Mouse (Mus musculus) kidney, postnatal 0 days (tissue): ENCODE data around the gene Olfr1342. TPM values are rescaled to one million over a fixed set of nuclear protein-coding genes. Genes with fewer than 3 reads are reported as not detected.

Experiments
- ATAC-seq: fragments of 200-750 bp; cut with Nextera tagmentation; replicated peaks from 2 replicates; pipeline ENCODE4 v1.8.0; 2017; ENCODE audit warnings: low read depth, moderate number of reproducible peaks, moderate TSS enrichment, moderate library complexity; ENCODE audit not compliant: low FRiP score
- DNase-seq: peaks from one replicate; pipeline ENCODE4 v3.0.0-alpha.2; 2016; ENCODE audit warnings: low spot score
- H3K27ac ChIP-seq: fragments of 300-500 bp; sonication (generic); 2 replicates; pipeline ENCODE4 v1.5.1; 2014; ENCODE audit warnings: mild to moderate bottlenecking
- H3K27me3 ChIP-seq: fragments of 300-500 bp; sonication (generic); 2 replicates; pipeline ENCODE4 v1.6.1; 2014; ENCODE audit warnings: low read length, mixed read lengths; ENCODE audit not compliant: insufficient read depth
- H3K36me3 ChIP-seq: fragments of 300-500 bp; sonication (generic); 2 replicates; pipeline ENCODE4 v1.6.1; 2014; ENCODE audit warnings: low read length, mixed read lengths; ENCODE audit not compliant: insufficient read depth
- H3K4me1 ChIP-seq: fragments of 300-500 bp; sonication (generic); replicated peaks from 2 replicates; pipeline ENCODE4 v1.6.1; 2014; ENCODE audit warnings: antibody characterized with exemption, low read length, mixed read lengths; ENCODE audit not compliant: insufficient read depth
- H3K4me2 ChIP-seq: fragments of 300-500 bp; sonication (generic); 2 replicates; pipeline ENCODE4 v1.6.1; 2014; ENCODE audit warnings: mild to moderate bottlenecking, low read length, moderate library complexity, mixed read lengths
- H3K4me3 ChIP-seq: fragments of 300-500 bp; sonication (generic); replicated peaks from 2 replicates; pipeline ENCODE4 v1.5.1; 2014; ENCODE audit warnings: low read depth, low read length
- H3K9ac ChIP-seq: fragments of 300-500 bp; sonication (generic); 2 replicates; pipeline ENCODE4 v1.6.1; 2014; ENCODE audit warnings: low read depth, low read length
- H3K9me3 ChIP-seq: fragments of 300-500 bp; sonication (generic); replicated peaks from 2 replicates; pipeline ENCODE4 v1.6.1; 2016; ENCODE audit warnings: low read length, inconsistent platforms, mixed read lengths
- CTCF ChIP-seq: IDR thresholded peaks from 2 replicates; pipeline ENCODE4 v1.5.1; 2016; ENCODE audit warnings: antibody characterized with exemption, low read depth, mild to moderate bottlenecking, moderate library complexity
- WGBS: fragments of 180-500 bp; shearing (Covaris S2); extraction: QIAGEN DNeasy Blood & Tissue Kit; methylation state at CpG from one replicate; pipeline ENCODE4 v1.1.7; 2014; 5-methylcytosine and 5-hydroxymethylcytosine counted together
- polyA plus RNA-seq: library from polyadenylated mRNA; unstranded; fragments of >200 nt; fragmentation: Nextera tagmentation; extraction: Ambion mirVana; gene quantifications from 2 replicates; pipeline ENCODE4 v1.2.1, GENCODE M21; 2015

Gene Olfr1342
- 0.03 and 0.13 TPM in 2 replicates for polyA plus RNA-seq

DNA sequence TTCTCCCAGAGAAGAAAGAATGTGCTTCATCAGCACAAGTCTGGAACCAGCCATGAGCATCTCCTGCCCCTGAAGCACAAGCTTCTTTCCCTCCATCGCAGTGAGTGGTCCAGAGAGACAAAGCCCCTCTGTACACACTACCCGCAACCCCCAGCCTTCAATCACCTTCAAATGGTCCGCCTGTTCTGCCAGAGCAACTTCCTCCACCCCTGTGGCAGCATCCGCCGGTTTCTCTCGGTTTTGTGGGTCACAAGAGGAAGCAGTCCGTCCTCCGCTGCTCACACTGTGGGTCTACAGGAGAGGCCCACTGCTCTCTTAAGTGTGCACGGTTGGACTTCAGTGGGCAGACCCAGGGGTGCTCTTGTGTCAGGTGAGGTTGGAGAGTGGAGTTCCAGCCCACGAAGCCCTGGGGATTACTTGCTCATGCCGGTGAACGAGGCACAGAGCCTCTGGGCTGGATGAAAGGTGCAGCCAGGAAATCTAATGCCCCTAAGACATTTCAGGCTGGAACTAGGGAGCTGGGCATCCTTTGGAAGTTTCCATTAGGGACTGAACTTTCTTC is at the start of gene Olfr1342:
Olfr1342 (minus strand) TSS at position 345 of the 562 bp plus-strand sequence.
- Histone ChIP-seq H3K36me3 (no peaks in the 10 kb centered on the region), H3K9ac (no peak within 1 kb of the TSS), H3K4me3 (no peak within 1 kb of the TSS), H3K4me1 (no peaks in the 10 kb centered on the region), H3K27ac (no peak within 1 kb of the TSS), H3K4me2 (no peak within 1 kb of the TSS), H3K9me3 (no peaks in the 10 kb centered on the region), H3K27me3 (no peaks in the 10 kb centered on the region)
- no peak; the same call in 1 of the 2 replicates for ATAC-seq
- peak; percentile 0 for DNase-seq
- WGBS, result 32% methylated on average over 12 of the region's 12 CpGs
- TF ChIP-seq CTCF, result no peak

DNA sequence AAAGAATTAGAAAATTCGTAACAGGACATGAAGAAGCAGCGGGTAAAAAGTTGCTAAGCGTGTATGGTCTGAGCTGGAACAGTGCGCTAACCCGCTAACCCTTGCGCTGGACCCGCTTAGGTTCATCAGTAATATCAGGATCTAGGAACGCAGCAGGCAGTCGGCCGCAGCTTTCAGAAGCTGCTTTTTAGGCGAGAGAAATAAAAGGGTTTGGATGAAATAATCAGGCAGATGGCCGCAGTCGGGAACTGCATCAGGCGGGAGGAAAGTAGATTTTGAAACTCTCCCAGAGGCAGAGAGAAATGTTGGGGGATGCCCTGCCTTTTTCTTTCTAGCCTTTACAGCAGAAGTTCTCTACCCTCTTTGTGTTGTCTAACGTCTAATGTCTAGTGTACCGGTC is 49.3 kb upstream of the Olfr1342 start:
- Histone ChIP-seq H3K4me2 (no peak overlapping the region), H3K4me3 (no peak overlapping the region), H3K4me1 (no peaks in the 10 kb centered on the region), H3K36me3 (no peaks in the 10 kb centered on the region), H3K27me3 (no peaks in the 10 kb centered on the region; the same call in 1 of the 2 replicates), H3K9ac (no peak overlapping the region), H3K27ac (no peak overlapping the region), H3K9me3 (no peaks in the 10 kb centered on the region)
- ATAC-seq, result no peak
- TF ChIP-seq CTCF, result no peak
- WGBS, result 10% methylated on average over 16 of the region's 16 CpGs
- no peak for DNase-seq

DNA sequence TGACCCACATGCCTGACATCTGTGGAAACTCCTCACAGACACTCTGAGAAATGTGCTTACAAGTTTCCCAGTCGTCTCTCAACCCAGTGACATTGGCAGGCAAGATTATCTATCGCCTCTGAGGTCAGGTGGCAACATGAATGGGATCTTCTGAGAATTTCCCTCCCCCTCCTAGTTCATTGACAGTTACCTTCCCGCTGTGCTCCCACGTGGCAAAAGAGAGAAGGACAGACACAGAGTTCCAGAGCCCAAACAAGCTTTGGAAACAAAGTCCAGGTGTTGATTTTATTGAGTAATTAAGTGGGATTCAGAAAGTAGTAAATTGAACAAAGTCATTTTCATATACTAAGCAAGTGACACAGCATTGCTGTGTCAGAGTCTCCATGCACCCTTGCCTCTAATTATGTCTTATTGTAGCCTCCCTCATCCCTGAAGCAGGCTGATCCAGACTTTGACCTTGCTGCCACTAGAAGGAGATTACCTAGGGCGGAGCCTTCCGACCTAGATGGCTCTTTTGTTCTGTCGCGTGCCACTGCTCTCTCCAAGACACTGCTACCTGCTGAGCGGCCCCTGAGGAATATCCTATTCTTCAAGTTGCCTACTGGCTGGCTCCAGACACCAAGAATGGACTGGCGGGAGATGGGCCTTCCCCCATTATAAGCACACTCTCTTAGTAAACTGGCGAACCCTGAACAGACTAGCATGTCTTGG is 48.6 kb upstream of the Olfr1342 start:
- ATAC-seq, result no peak
- no peak for TF ChIP-seq CTCF
- Histone ChIP-seq H3K4me3 (no peak overlapping the region), H3K27ac (no peak overlapping the region), H3K4me1 (no peaks in the 10 kb centered on the region), H3K27me3 (no peaks in the 10 kb centered on the region; the same call in 1 of the 2 replicates), H3K9me3 (no peaks in the 10 kb centered on the region), H3K36me3 (no peaks in the 10 kb centered on the region), H3K9ac (no peak overlapping the region), H3K4me2 (no peak overlapping the region)
- 8% methylated on average over 11 of the region's 11 CpGs for WGBS
- DNase-seq, result no peak

DNA sequence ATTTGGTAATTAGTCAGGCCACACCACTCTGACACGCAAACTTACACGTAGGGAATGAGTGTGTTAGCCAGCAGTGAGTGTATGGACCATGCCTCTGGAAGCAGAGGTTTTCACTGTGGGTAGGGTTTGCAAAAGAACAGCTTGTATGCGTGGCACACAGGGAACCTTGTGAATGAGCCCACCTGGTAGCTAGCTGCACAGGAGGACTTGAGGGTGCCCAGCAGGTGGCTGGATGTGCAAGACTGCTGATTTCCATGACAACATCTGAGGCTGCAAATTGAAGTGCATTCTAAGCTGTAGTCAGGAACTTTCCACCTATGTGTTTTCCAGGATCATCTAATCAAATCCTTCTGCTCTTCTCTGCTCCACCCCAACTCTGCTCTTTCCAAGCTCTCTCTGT is 47.0 kb upstream of the Olfr1342 start:
- no peaks in the 10 kb centered on the region; the same call in 1 of the 2 replicates for H3K27me3 ChIP-seq
- H3K27ac ChIP-seq, result no peak overlapping the region
- H3K36me3 ChIP-seq, result no peaks in the 10 kb centered on the region
- no peak overlapping the region for H3K4me2 ChIP-seq
- no peaks in the 10 kb centered on the region for H3K4me1 ChIP-seq
- no peak for TF ChIP-seq CTCF
- 66% methylated on average over 3 of the region's 3 CpGs for WGBS
- no peak for ATAC-seq
- no peak overlapping the region for H3K4me3 ChIP-seq
- H3K9me3 ChIP-seq, result no peaks in the 10 kb centered on the region
- no peak overlapping the region for H3K9ac ChIP-seq
- no peak for DNase-seq

DNA sequence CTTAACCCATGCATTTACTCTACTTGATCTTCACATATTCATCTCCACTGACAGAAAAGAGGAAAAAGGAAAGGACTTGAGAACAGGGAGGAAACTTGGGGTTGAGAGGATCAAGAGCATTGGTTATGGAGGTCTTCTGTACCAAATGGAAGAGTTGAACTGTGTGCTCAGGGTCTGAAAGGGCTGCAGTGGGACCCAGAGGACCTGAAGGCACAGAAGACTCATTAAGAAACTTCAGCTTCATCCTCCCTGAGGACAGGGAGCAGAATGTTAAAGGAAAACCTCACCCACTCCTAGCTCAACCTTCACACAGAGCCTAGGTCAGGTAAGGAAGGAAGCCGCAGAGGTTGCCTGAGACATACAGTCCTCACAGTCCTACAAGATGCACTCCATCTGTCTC is 39.3 kb upstream of the Olfr1342 start, which contains the start of gene Olfr1339:
Olfr1339 (plus strand) TSS at position 301 of the 400 bp plus-strand sequence.
- H3K4me2 ChIP-seq, result no peak within 1 kb of the TSS
- no peaks in the 10 kb centered on the region for H3K36me3 ChIP-seq
- no peaks in the 10 kb centered on the region for H3K4me1 ChIP-seq
- DNase-seq (no peak), ATAC-seq (no peak)
- no peaks in the 10 kb centered on the region for H3K27me3 ChIP-seq
- TF ChIP-seq CTCF, result no peak
- no peak within 1 kb of the TSS for H3K9ac ChIP-seq
- H3K9me3 ChIP-seq, result no peaks in the 10 kb centered on the region
- 89% methylated on average over 1 of the region's 1 CpGs for WGBS
- no peak within 1 kb of the TSS for H3K27ac ChIP-seq
- H3K4me3 ChIP-seq, result no peak within 1 kb of the TSS

DNA sequence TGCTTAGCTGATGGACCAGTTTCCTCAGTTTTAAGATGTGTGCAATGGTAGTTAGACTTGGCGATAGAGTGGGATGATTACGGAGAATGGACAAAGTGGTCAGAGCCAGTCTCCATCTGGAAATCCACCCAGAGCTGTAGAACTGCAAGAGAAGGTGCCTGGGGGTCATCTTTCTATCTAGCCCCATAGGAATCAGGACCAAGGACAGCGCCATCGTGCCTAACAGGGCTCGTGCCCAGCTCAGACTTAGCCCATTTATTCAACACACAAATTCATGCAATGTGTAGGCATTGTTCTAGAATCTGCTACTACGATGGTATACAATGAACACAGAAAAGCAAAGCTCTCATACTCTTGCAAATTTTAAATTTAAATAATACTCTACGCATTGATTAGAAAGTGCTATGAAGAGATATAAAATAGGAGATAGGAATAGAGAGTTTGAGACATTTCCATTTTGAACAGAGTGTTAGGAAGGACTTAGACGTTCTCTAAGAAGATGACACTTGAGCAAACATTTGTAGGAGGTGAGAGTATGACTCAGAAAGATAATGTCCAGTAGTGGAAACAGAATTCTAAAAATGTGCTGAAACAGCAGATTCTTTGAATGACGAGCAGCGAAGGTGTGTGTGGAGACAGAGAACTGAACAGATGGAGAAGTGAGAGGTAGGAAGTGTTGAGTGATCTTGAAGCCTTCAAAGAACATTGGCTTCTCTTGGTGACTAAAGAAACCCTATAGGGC is 29.4 kb upstream of the Olfr1342 start:
- Histone ChIP-seq H3K36me3 (no peaks in the 10 kb centered on the region), H3K9ac (no peak overlapping the region), H3K4me3 (no peak overlapping the region), H3K27me3 (no peaks in the 10 kb centered on the region), H3K27ac (no peak overlapping the region), H3K4me1 (no peaks in the 10 kb centered on the region), H3K4me2 (no peak overlapping the region), H3K9me3 (no peaks in the 10 kb centered on the region)
- ATAC-seq, result no peak
- WGBS, result 55% methylated on average over 10 of the region's 10 CpGs
- peak; percentile 68 for DNase-seq
- TF ChIP-seq CTCF, result no peak
